Mouse (Mus musculus) hindbrain, embryonic 10.5 days (tissue): ENCODE measurements at regions not wholly inside any gene's neighbourhood (a gene's known extent, or its start where the extent isn't known, plus 50 kb on each side); places are given as distances from the start of the nearest gene placed in this dataset.

Experiments used
- DNase-seq: peaks from one replicate; pipeline ENCODE4 v3.0.0-alpha.2; 2017; ENCODE audit warnings: low spot score
- H3K27ac ChIP-seq: fragments of 300-500 bp; sonication (generic); 2 replicates; pipeline ENCODE4 v1.5.1; 2016; ENCODE audit warnings: mild to moderate bottlenecking, moderate library complexity
- H3K27me3 ChIP-seq: fragments of 300-500 bp; sonication (generic); 2 replicates; pipeline ENCODE4 v1.6.1; 2016; ENCODE audit warnings: mild to moderate bottlenecking; ENCODE audit not compliant: poor library complexity, insufficient read depth, severe bottlenecking
- H3K36me3 ChIP-seq: fragments of 300-500 bp; sonication (generic); 2 replicates; pipeline ENCODE4 v1.6.1; 2016; ENCODE audit warnings: mild to moderate bottlenecking, moderate library complexity
- H3K4me1 ChIP-seq: fragments of 300-500 bp; sonication (generic); replicated peaks from 2 replicates; pipeline ENCODE4 v1.6.1; 2016; ENCODE audit warnings: mild to moderate bottlenecking
- H3K4me3 ChIP-seq: fragments of 300-500 bp; sonication (generic); 2 replicates; pipeline ENCODE4 v1.5.1; 2016; ENCODE audit warnings: mild to moderate bottlenecking, moderate library complexity
- H3K9me3 ChIP-seq: fragments of 300-500 bp; sonication (generic); 2 replicates; pipeline ENCODE4 v1.6.1; 2016; ENCODE audit warnings: mild to moderate bottlenecking, moderate library complexity
- WGBS: fragments of 180-500 bp; shearing (Covaris S2); methylation state at CpG from one replicate; pipeline ENCODE4 v1.1.7; 2016; 5-methylcytosine and 5-hydroxymethylcytosine counted together

- Histone ChIP-seq H3K36me3 (no peaks in the 10 kb centered on the region), H3K9me3 (no peaks in the 10 kb centered on the region), H3K4me1 (no peaks in the 10 kb centered on the region), H3K4me3 (no peak overlapping the region), H3K27me3 (peaks cover 35% of the 10 kb centered on the region), H3K27ac (no peak overlapping the region)
- 47% methylated on average over 8 of the region's 8 CpGs for WGBS
- no peak for DNase-seq
These were observed 188.0 kb upstream of the Bcor start for GRCm38 (mm10) chrX:12348117-12348516.

- H3K9me3 ChIP-seq: no peaks in the 10 kb centered on the region
- 95% methylated on average over 2 of the region's 2 CpGs for WGBS
- no peak overlapping the region for H3K27ac ChIP-seq
- H3K4me1 ChIP-seq: 0 out of 2 replicates have a peak, but pooled peaks cover 2% of the 10 kb centered on the region
- no peak overlapping the region for H3K4me3 ChIP-seq
- H3K27me3 ChIP-seq: peaks cover 51% of the 10 kb centered on the region
- DNase-seq: no peak
- no peaks in the 10 kb centered on the region for H3K36me3 ChIP-seq
These were observed 194.7 kb upstream of the Bcor start for GRCm38 (mm10) chrX:12354875-12355274.

- no peak for DNase-seq
- Histone ChIP-seq H3K9me3 (no peaks in the 10 kb centered on the region), H3K36me3 (no peaks in the 10 kb centered on the region), H3K4me3 (no peak overlapping the region), H3K4me1 (0 out of 2 replicates have a peak, but pooled peaks cover 2% of the 10 kb centered on the region), H3K27me3 (peaks cover 55% of the 10 kb centered on the region), H3K27ac (no peak overlapping the region)
- WGBS: 48% methylated on average over 1 of the region's 1 CpGs
These were observed 197.9 kb upstream of the Bcor start for GRCm38 (mm10) chrX:12358026-12358425.

- H3K9me3 ChIP-seq: no peaks in the 10 kb centered on the region
- DNase-seq: no peak
- H3K27me3 ChIP-seq: peaks cover 51% of the 10 kb centered on the region
- H3K4me1 ChIP-seq: no peaks in the 10 kb centered on the region
- WGBS: 82% methylated on average over 12 of the region's 12 CpGs
- no peak overlapping the region for H3K4me3 ChIP-seq
- no peaks in the 10 kb centered on the region for H3K36me3 ChIP-seq
- H3K27ac ChIP-seq: no peak overlapping the region
These were observed 205.6 kb upstream of the Bcor start for GRCm38 (mm10) chrX:12365582-12366323.

GRCm38 (mm10) chrX:12366801-12367200, 206.6 kb upstream of the Bcor start:
- Histone ChIP-seq H3K36me3 (no peaks in the 10 kb centered on the region), H3K9me3 (no peaks in the 10 kb centered on the region), H3K27ac (no peak overlapping the region), H3K4me1 (no peaks in the 10 kb centered on the region), H3K4me3 (no peak overlapping the region), H3K27me3 (peaks cover 50% of the 10 kb centered on the region)
- 88% methylated on average over 6 of the region's 6 CpGs for WGBS
- no peak for DNase-seq

- Histone ChIP-seq H3K36me3 (no peaks in the 10 kb centered on the region), H3K4me3 (no peak overlapping the region), H3K9me3 (no peaks in the 10 kb centered on the region), H3K27me3 (peaks cover 68% of the 10 kb centered on the region), H3K27ac (no peak overlapping the region), H3K4me1 (no peaks in the 10 kb centered on the region)
- 72% methylated on average over 6 of the region's 6 CpGs for WGBS
- DNase-seq: no peak
These were observed 213.5 kb upstream of the Bcor start for GRCm38 (mm10) chrX:12373670-12374069.

GRCm38 (mm10) chrX:12375796-12376195, 211.8 kb upstream of the Atp6ap2 start:
- peaks cover 73% of the 10 kb centered on the region for H3K27me3 ChIP-seq
- H3K27ac ChIP-seq: no peak overlapping the region
- H3K36me3 ChIP-seq: no peaks in the 10 kb centered on the region
- no peaks in the 10 kb centered on the region for H3K9me3 ChIP-seq
- WGBS: 73% methylated on average over 1 of the region's 1 CpGs
- H3K4me1 ChIP-seq: no peaks in the 10 kb centered on the region
- no peak for DNase-seq
- no peak overlapping the region for H3K4me3 ChIP-seq

- WGBS: 73% methylated on average over 6 of the region's 6 CpGs
- Histone ChIP-seq H3K4me3 (no peak overlapping the region), H3K4me1 (no peaks in the 10 kb centered on the region), H3K9me3 (no peaks in the 10 kb centered on the region), H3K27ac (no peak overlapping the region), H3K36me3 (no peaks in the 10 kb centered on the region), H3K27me3 (peaks cover 74% of the 10 kb centered on the region)
- no peak for DNase-seq
These were observed 211.2 kb upstream of the Atp6ap2 start for GRCm38 (mm10) chrX:12376238-12376980.

GRCm38 (mm10) chrX:12377441-12377840, 210.2 kb upstream of the Atp6ap2 start:
- no peak overlapping the region for H3K4me3 ChIP-seq
- H3K27me3 ChIP-seq: peaks cover 76% of the 10 kb centered on the region
- no peaks in the 10 kb centered on the region for H3K36me3 ChIP-seq
- WGBS: 82% methylated on average over 7 of the region's 7 CpGs
- DNase-seq: no peak
- no peaks in the 10 kb centered on the region for H3K9me3 ChIP-seq
- H3K4me1 ChIP-seq: no peaks in the 10 kb centered on the region
- H3K27ac ChIP-seq: no peak overlapping the region

GRCm38 (mm10) chrX:12392145-12392825, 195.3 kb upstream of the Atp6ap2 start:
- Histone ChIP-seq H3K27me3 (peaks cover 4% of the 10 kb centered on the region), H3K27ac (no peak overlapping the region), H3K4me3 (no peak overlapping the region), H3K9me3 (no peaks in the 10 kb centered on the region), H3K36me3 (no peaks in the 10 kb centered on the region), H3K4me1 (0 out of 2 replicates have a peak, but pooled peaks cover 6% of the 10 kb centered on the region)
- WGBS: 79% methylated on average over 7 of the region's 7 CpGs
- DNase-seq: no peak

- no peaks in the 10 kb centered on the region for H3K4me1 ChIP-seq
- H3K36me3 ChIP-seq: no peaks in the 10 kb centered on the region
- no peak overlapping the region for H3K4me3 ChIP-seq
- no peak for DNase-seq
- WGBS: 75% methylated on average over 3 of the region's 3 CpGs
- H3K27me3 ChIP-seq: no peaks in the 10 kb centered on the region
- H3K9me3 ChIP-seq: no peaks in the 10 kb centered on the region
- H3K27ac ChIP-seq: no peak overlapping the region
These were observed 178.3 kb upstream of the Atp6ap2 start for GRCm38 (mm10) chrX:12409319-12409718.

GRCm38 (mm10) chrX:12425566-12425965, 162.0 kb upstream of the Atp6ap2 start:
- Histone ChIP-seq H3K36me3 (no peaks in the 10 kb centered on the region), H3K4me1 (peaks cover 13% of the 10 kb centered on the region; the same call in 1 of the 2 replicates), H3K27me3 (peaks cover 65% of the 10 kb centered on the region), H3K4me3 (no peak overlapping the region), H3K27ac (no peak overlapping the region), H3K9me3 (no peaks in the 10 kb centered on the region)
- WGBS: 75% methylated on average over 6 of the region's 6 CpGs
- DNase-seq: no peak

- DNase-seq: peak; percentile 54
- H3K4me3 ChIP-seq: no peak overlapping the region
- no peaks in the 10 kb centered on the region for H3K36me3 ChIP-seq
- 32% methylated on average over 4 of the region's 4 CpGs for WGBS
- peaks cover 13% of the 10 kb centered on the region; the same call in 1 of the 2 replicates for H3K4me1 ChIP-seq
- peaks cover 56% of the 10 kb centered on the region for H3K27me3 ChIP-seq
- no peak overlapping the region for H3K27ac ChIP-seq
- no peaks in the 10 kb centered on the region for H3K9me3 ChIP-seq
These were observed 160.9 kb upstream of the Atp6ap2 start for GRCm38 (mm10) chrX:12426664-12427063.
